In the genomic region with DNA sequence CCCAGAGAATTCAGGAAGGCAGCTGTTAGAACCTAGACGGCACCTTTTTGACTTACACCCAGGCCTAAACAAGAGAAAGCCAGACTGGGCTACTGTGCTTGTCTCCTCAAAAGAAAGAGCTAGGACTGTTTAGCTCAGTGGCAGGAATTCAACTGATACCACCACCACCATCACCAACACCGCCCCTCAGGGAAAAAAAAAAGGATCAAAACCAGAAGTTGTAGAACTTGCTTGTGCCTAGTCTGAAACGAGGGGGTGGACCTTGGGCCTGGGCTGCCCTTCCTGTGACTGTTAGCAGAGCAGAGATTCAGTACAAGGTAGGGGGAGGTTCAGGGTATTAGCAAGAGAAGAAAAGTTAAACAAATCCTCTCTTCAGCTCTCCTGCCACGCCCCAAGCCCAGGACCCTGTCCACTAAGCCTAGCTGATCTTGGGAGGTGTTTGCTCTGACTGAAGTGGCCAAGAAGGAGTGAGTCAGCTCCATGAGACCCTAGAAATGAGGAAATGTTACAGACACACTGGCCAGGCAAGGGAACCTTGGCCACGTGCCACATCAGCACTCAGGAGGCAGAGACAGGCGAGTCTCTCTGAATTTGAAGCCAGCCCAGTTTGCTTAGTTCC, we compare ENCODE assay signal across 8 mouse cellular contexts. TPM values are rescaled to one million over a fixed set of nuclear protein-coding genes. Genes with fewer than 3 reads are reported as not detected.
DNase-seq lines count a peak whose midpoint lies in the region; ATAC-seq lines count a peak whose summit lies in the region.

No protein-coding gene starts in this region.

- H3K27ac ChIP-seq in embryonic facial prominence, embryonic 13.5 days = peak overlapping the region; percentile 74
- no peak overlapping the region for H3K27ac ChIP-seq in hindbrain, embryonic 11.5 days (ENCODE audit: low read depth, low read length)
- H3K27ac ChIP-seq in liver, embryonic 15.5 days (replicated peaks) = peak overlapping the region; percentile 77
- no peak overlapping the region for H3K27ac ChIP-seq in neural tube, embryonic 12.5 days

- no peaks in the 10 kb centered on the region for H3K9me3 ChIP-seq in embryonic facial prominence, embryonic 13.5 days
- no peaks in the 10 kb centered on the region for H3K9me3 ChIP-seq in hindbrain, embryonic 11.5 days (ENCODE audit: control insufficient read depth, low read length)
- no peaks in the 10 kb centered on the region for H3K9me3 ChIP-seq in liver, embryonic 15.5 days (replicated peaks)
- no peaks in the 10 kb centered on the region for H3K9me3 ChIP-seq in neural tube, embryonic 12.5 days

- WGBS in embryonic facial prominence, embryonic 13.5 days = 38% methylated on average over 6 of the region's 6 CpGs
- 53% methylated on average over 6 of the region's 6 CpGs for WGBS in hindbrain, embryonic 11.5 days
- 31% methylated on average over 6 of the region's 6 CpGs for WGBS in liver, embryonic 15.5 days (ENCODE audit: insufficient replicate concordance)
- 50% methylated on average over 6 of the region's 6 CpGs for WGBS in neural tube, embryonic 12.5 days

- H3K27me3 ChIP-seq in embryonic facial prominence, embryonic 13.5 days = no peaks in the 10 kb centered on the region
- no peaks in the 10 kb centered on the region for H3K27me3 ChIP-seq in hindbrain, embryonic 11.5 days (ENCODE audit: control insufficient read depth, insufficient read depth, low read length)
- H3K27me3 ChIP-seq in liver, embryonic 15.5 days = no peaks in the 10 kb centered on the region
- H3K27me3 ChIP-seq in neural tube, embryonic 12.5 days (replicated peaks) = no peaks in the 10 kb centered on the region

- H3K4me3 ChIP-seq in embryonic facial prominence, embryonic 13.5 days = peak overlapping the region; percentile 92
- peak overlapping the region; percentile 80 for H3K4me3 ChIP-seq in hindbrain, embryonic 11.5 days (ENCODE audit: low read depth, low read length)
- peak overlapping the region; percentile 73 for H3K4me3 ChIP-seq in liver, embryonic 15.5 days (replicated peaks)
- peak overlapping the region; percentile 78 for H3K4me3 ChIP-seq in neural tube, embryonic 12.5 days

- peak overlapping the region; percentile 94 for H3K9ac ChIP-seq in embryonic facial prominence, embryonic 13.5 days
- H3K9ac ChIP-seq in hindbrain, embryonic 11.5 days (ENCODE audit: low read depth, low read length) = peak overlapping the region; percentile 86
- H3K9ac ChIP-seq in liver, embryonic 15.5 days = peak overlapping the region; percentile 74; the same call in 1 of the 2 replicates
- peak overlapping the region; percentile 80 for H3K9ac ChIP-seq in neural tube, embryonic 12.5 days

- ATAC-seq in embryonic facial prominence, embryonic 13.5 days (ENCODE audit: insufficient number of reproducible peaks, insufficient read depth, low FRiP score, low TSS enrichment, low read depth) = no peak
- ATAC-seq in hindbrain, embryonic 11.5 days (ENCODE audit: low FRiP score) = no peak
- ATAC-seq in liver, embryonic 15.5 days (ENCODE audit: insufficient read depth) = no peak
- ATAC-seq in neural tube, embryonic 12.5 days (ENCODE audit: low FRiP score, low read depth) = no peak
- no peak for ATAC-seq in activated CD4-positive, CD25-positive, alpha-beta regulatory T cell, adult 4 months

- peaks cover 26% of the 10 kb centered on the region for H3K36me3 ChIP-seq in embryonic facial prominence, embryonic 13.5 days
- peaks cover 5% of the 10 kb centered on the region; the same call in 1 of the 2 replicates for H3K36me3 ChIP-seq in hindbrain, embryonic 11.5 days (ENCODE audit: control insufficient read depth, insufficient read depth, low read length)
- H3K36me3 ChIP-seq in liver, embryonic 15.5 days (replicated peaks) = 0 out of 2 replicates have a peak, but pooled peaks cover 7% of the 10 kb centered on the region
- H3K36me3 ChIP-seq in neural tube, embryonic 12.5 days = peaks cover 14% of the 10 kb centered on the region

- peak overlapping the region; percentile 76 for H3K4me2 ChIP-seq in embryonic facial prominence, embryonic 13.5 days
- peak overlapping the region; percentile 91 for H3K4me2 ChIP-seq in hindbrain, embryonic 11.5 days (replicated peaks; ENCODE audit: low read depth, low read length)
- H3K4me2 ChIP-seq in liver, embryonic 15.5 days = peak overlapping the region; percentile 92
- H3K4me2 ChIP-seq in neural tube, embryonic 12.5 days (replicated peaks) = peak overlapping the region; percentile 89

- H3K4me1 ChIP-seq in embryonic facial prominence, embryonic 13.5 days = peaks cover 10% of the 10 kb centered on the region
- 0 out of 2 replicates have a peak, but pooled peaks cover 3% of the 10 kb centered on the region for H3K4me1 ChIP-seq in hindbrain, embryonic 11.5 days (replicated peaks; ENCODE audit: control insufficient read depth, insufficient read depth, low read length)
- H3K4me1 ChIP-seq in liver, embryonic 15.5 days (replicated peaks) = peaks cover 29% of the 10 kb centered on the region
- peaks cover 15% of the 10 kb centered on the region for H3K4me1 ChIP-seq in neural tube, embryonic 12.5 days

- DNase-seq in urinary bladder, postnatal 14 days (ENCODE audit: low spot score) = peak; percentile 38
- no peak for DNase-seq in urinary bladder, adult 2 months (ENCODE audit: low spot score)
- DNase-seq in hindbrain, embryonic 11.5 days (ENCODE audit: low spot score) = no peak
- no peak for DNase-seq in layer of hippocampus, postnatal 10 days (ENCODE audit: low spot score in 2 of 2)

RNA-seq across cellular contexts. Expression of gene Cstb, which starts 0.8 kb away (rescaled TPM):
- 205 and 261 TPM in 2 replicates for polyA plus RNA-seq in urinary bladder, adult 2 months (2012; rRNA removed)
- 222 and 253 TPM in 2 replicates for polyA plus RNA-seq in embryonic facial prominence, embryonic 13.5 days (2015; fragmentation: Nextera tagmentation; extraction: Ambion mirVana)
- 115 and 117 TPM in 2 replicates for polyA plus RNA-seq in hindbrain, embryonic 11.5 days (2014; fragmentation: Nextera tagmentation; extraction: Ambion mirVana)
- polyA plus RNA-seq in liver, embryonic 15.5 days (2015; fragmentation: Nextera tagmentation; extraction: Ambion mirVana) = 85.5 and 95.3 TPM in 2 replicates
- 105 and 110 TPM in 2 replicates for polyA plus RNA-seq in neural tube, embryonic 12.5 days (2016; fragmentation: Nextera tagmentation; extraction: Ambion mirVana)
- polyA plus RNA-seq in activated CD4-positive, CD25-positive, alpha-beta regulatory T cell, adult 4 months (2017; shearing (Covaris generic)) = 100 to 1,000 TPM; 166 to 179 TPM
- 10 to 100 TPM; 37.4 to 38.2 TPM for total RNA-seq in layer of hippocampus, postnatal 10 days (2021)

RNA-seq across cellular contexts. Expression of gene Rrp1, which starts 13.4 kb away (rescaled TPM):
- polyA plus RNA-seq in urinary bladder, adult 2 months (2012; rRNA removed) = 149 and 195 TPM in 2 replicates
- polyA plus RNA-seq in embryonic facial prominence, embryonic 13.5 days (2015; fragmentation: Nextera tagmentation; extraction: Ambion mirVana) = 322 and 364 TPM in 2 replicates
- 225 and 242 TPM in 2 replicates for polyA plus RNA-seq in hindbrain, embryonic 11.5 days (2014; fragmentation: Nextera tagmentation; extraction: Ambion mirVana)
- 110 and 119 TPM in 2 replicates for polyA plus RNA-seq in liver, embryonic 15.5 days (2015; fragmentation: Nextera tagmentation; extraction: Ambion mirVana)
- 333 and 347 TPM in 2 replicates for polyA plus RNA-seq in neural tube, embryonic 12.5 days (2016; fragmentation: Nextera tagmentation; extraction: Ambion mirVana)
- polyA plus RNA-seq in activated CD4-positive, CD25-positive, alpha-beta regulatory T cell, adult 4 months (2017; shearing (Covaris generic)) = 100 to 1,000 TPM in 1 of 2 experiments, 10 to 100 TPM in 1; 92.2 to 124 TPM
- total RNA-seq in layer of hippocampus, postnatal 10 days (2021) = 100 to 1,000 TPM; 316 to 337 TPM

RNA-seq across cellular contexts. Expression of gene Pdxk, which starts 38.5 kb away (rescaled TPM):
- polyA plus RNA-seq in urinary bladder, adult 2 months (2012; rRNA removed) = 28.2 and 33.3 TPM in 2 replicates
- 12.6 and 13.1 TPM in 2 replicates for polyA plus RNA-seq in embryonic facial prominence, embryonic 13.5 days (2015; fragmentation: Nextera tagmentation; extraction: Ambion mirVana)
- polyA plus RNA-seq in hindbrain, embryonic 11.5 days (2014; fragmentation: Nextera tagmentation; extraction: Ambion mirVana) = 6.8 TPM in 2 replicates
- 5.9 and 6.0 TPM in 2 replicates for polyA plus RNA-seq in liver, embryonic 15.5 days (2015; fragmentation: Nextera tagmentation; extraction: Ambion mirVana)
- polyA plus RNA-seq in neural tube, embryonic 12.5 days (2016; fragmentation: Nextera tagmentation; extraction: Ambion mirVana) = 9.0 and 9.4 TPM in 2 replicates
- 1 to 10 TPM; 5.7 to 8.5 TPM for polyA plus RNA-seq in activated CD4-positive, CD25-positive, alpha-beta regulatory T cell, adult 4 months (2017; shearing (Covaris generic))
- 10 to 100 TPM; 57.3 to 58.6 TPM for total RNA-seq in layer of hippocampus, postnatal 10 days (2021)

Comparison
In these comparisons a context has a peak if more than half of its experiments do, and no peak if none do; other contexts are left out.
1. H3K27ac ChIP-seq: peak in embryonic facial prominence, embryonic 13.5 days (single experiment) and liver, embryonic 15.5 days (single experiment); none in hindbrain, embryonic 11.5 days (single experiment) and neural tube, embryonic 12.5 days (single experiment).
2. Peak in every context shown above with its lines, with median percentiles within 50 percentile points of each other: H3K4me2 ChIP-seq, H3K4me3 ChIP-seq and H3K9ac ChIP-seq.